Mouse (Mus musculus) testis, adult 2 months (tissue): ENCODE measurements at regions not wholly inside any gene's neighbourhood (a gene's known extent, or its start where the extent isn't known, plus 50 kb on each side); places are given as distances from the start of the nearest gene placed in this dataset.

Experiments
- CTCF ChIP-seq: fragments of 200-500 bp; IDR thresholded peaks from 2 replicates; pipeline ENCODE4 v1.5.1; 2012; ENCODE audit warnings: low read depth, mild to moderate bottlenecking, inconsistent platforms, low read length, moderate library complexity; ENCODE audit not compliant: control insufficient read depth, insufficient read depth, insufficient replicate concordance
- POLR2A ChIP-seq: fragments of 200-500 bp; IDR thresholded peaks from 2 replicates; pipeline ENCODE4 v1.6.1; 2012; ENCODE audit warnings: low read depth, mild to moderate bottlenecking, inconsistent platforms, low read length, moderate library complexity; ENCODE audit not compliant: control insufficient read depth

GRCm38 (mm10) chr1:105184470-105184869 is 172.0 kb downstream of the Rnf152 start:
- TF ChIP-seq POLR2A (no peak), CTCF (no peak)
